Mouse (Mus musculus): ENCODE data around the gene Gramd2. TPM values are rescaled to one million over a fixed set of nuclear protein-coding genes. Genes with fewer than 3 reads are reported as not detected.
"Not testable (repeated sequence)": the region's sequence is repeated elsewhere in the genome, so short reads cannot be mapped to it uniquely, and the experiment has no call there.

Gramd2 gene
- polyA plus RNA-seq, 1 experiment from 2014 or later = 0.43 TPM

- WGBS = 91% methylated on average over 2 of the region's 2 CpGs
- ATAC-seq (ENCODE audit: low FRiP score) = no peak
Observed at GRCm38 (mm10) chr9:59748387-59748786, 68.4 kb downstream of the Gramd2 start.

GRCm38 (mm10) chr9:59748969-59749368 lies 69.0 kb downstream of the Gramd2 start:
- no peak for ATAC-seq (ENCODE audit: low FRiP score)
- WGBS = 88% methylated on average over 11 of the region's 11 CpGs
- no peak overlapping the region for H3K4me3 ChIP-seq (ENCODE audit: low read depth, low read length)

More at GRCm38 (mm10) chr9:59748387-59748786, 68.4 kb downstream of the Gramd2 start:
- Histone ChIP-seq H3K4me1 (replicated peaks; ENCODE audit: control insufficient read depth, insufficient read depth, low read length) (no peaks in the 10 kb centered on the region), H3K9ac (ENCODE audit: low read depth, low read length) (no peak overlapping the region), H3K9me3 (ENCODE audit: control insufficient read depth, low read length) (no peaks in the 10 kb centered on the region), H3K4me2 (replicated peaks; ENCODE audit: low read depth, low read length) (no peak overlapping the region), H3K36me3 (ENCODE audit: control insufficient read depth, insufficient read depth, low read length) (no peaks in the 10 kb centered on the region), H3K27ac (ENCODE audit: low read depth, low read length) (no peak overlapping the region), H3K27me3 (ENCODE audit: control insufficient read depth, insufficient read depth, low read length) (no peaks in the 10 kb centered on the region), H3K4me3 (ENCODE audit: low read depth, low read length) (no peak overlapping the region)
- DNase-seq (ENCODE audit: low spot score) = no peak

GRCm38 (mm10) chr9:59749581-59750265 lies 69.8 kb downstream of the Gramd2 start:
- WGBS = 39% methylated on average over 12 of the region's 12 CpGs
- no peaks in the 10 kb centered on the region for H3K9me3 ChIP-seq (ENCODE audit: control insufficient read depth, low read length)
- peak overlapping the region; percentile 48; the same call in 1 of the 2 replicates for H3K27ac ChIP-seq (ENCODE audit: low read depth, low read length)
- H3K9ac ChIP-seq (ENCODE audit: low read depth, low read length) = peak overlapping the region; percentile 46
- DNase-seq (ENCODE audit: low spot score) (peak; percentile 18), ATAC-seq (ENCODE audit: low FRiP score) (no peak)
- peak overlapping the region; percentile 55 for H3K4me2 ChIP-seq (replicated peaks; ENCODE audit: low read depth, low read length)
- H3K4me3 ChIP-seq (ENCODE audit: low read depth, low read length) = peak overlapping the region; percentile 44
- no peaks in the 10 kb centered on the region for H3K36me3 ChIP-seq (ENCODE audit: control insufficient read depth, insufficient read depth, low read length)
- no peaks in the 10 kb centered on the region for H3K4me1 ChIP-seq (replicated peaks; ENCODE audit: control insufficient read depth, insufficient read depth, low read length)
- H3K27me3 ChIP-seq (ENCODE audit: control insufficient read depth, insufficient read depth, low read length) = no peaks in the 10 kb centered on the region

More at GRCm38 (mm10) chr9:59748969-59749368, 69.0 kb downstream of the Gramd2 start:
- H3K4me2 ChIP-seq (replicated peaks; ENCODE audit: low read depth, low read length) = no peak overlapping the region
- H3K27ac ChIP-seq (ENCODE audit: low read depth, low read length) = no peak overlapping the region
- no peak overlapping the region for H3K9ac ChIP-seq (ENCODE audit: low read depth, low read length)
- H3K27me3 ChIP-seq (ENCODE audit: control insufficient read depth, insufficient read depth, low read length) = no peaks in the 10 kb centered on the region
- no peaks in the 10 kb centered on the region for H3K9me3 ChIP-seq (ENCODE audit: control insufficient read depth, low read length)
- H3K4me1 ChIP-seq (replicated peaks; ENCODE audit: control insufficient read depth, insufficient read depth, low read length) = no peaks in the 10 kb centered on the region
- H3K36me3 ChIP-seq (ENCODE audit: control insufficient read depth, insufficient read depth, low read length) = no peaks in the 10 kb centered on the region
- DNase-seq (ENCODE audit: low spot score) = no peak

- peak within 1 kb of the TSS; percentile 75 for H3K4me3 ChIP-seq (ENCODE audit: low read depth, low read length)
- peak within 1 kb of the TSS; percentile 77 for H3K9ac ChIP-seq (ENCODE audit: low read depth, low read length)
- peak within 1 kb of the TSS; percentile 91 for H3K27ac ChIP-seq (ENCODE audit: low read depth, low read length)
- H3K4me2 ChIP-seq (replicated peaks; ENCODE audit: low read depth, low read length) = peak within 1 kb of the TSS; percentile 77
- WGBS = under 1% methylated on average over 54 of the region's 59 CpGs
- H3K36me3 ChIP-seq (ENCODE audit: control insufficient read depth, insufficient read depth, low read length) = no peaks in the 10 kb centered on the region
- H3K27me3 ChIP-seq (ENCODE audit: control insufficient read depth, insufficient read depth, low read length) = no peaks in the 10 kb centered on the region
- no peaks in the 10 kb centered on the region for H3K9me3 ChIP-seq (ENCODE audit: control insufficient read depth, low read length)
- ATAC-seq (ENCODE audit: low FRiP score) = peak; percentile 94
- peak; percentile 100 for DNase-seq (ENCODE audit: low spot score)
- H3K4me1 ChIP-seq (replicated peaks; ENCODE audit: control insufficient read depth, insufficient read depth, low read length) = no peaks in the 10 kb centered on the region
Observed at GRCm38 (mm10) chr9:59750267-59751065, 70.5 kb downstream of the Gramd2 start, which contains the start of the genes Senp8 and Myo9a. Senp8 (minus strand) TSS chr9:59750710. Myo9a (plus strand) TSS chr9:59750896.

GRCm38 (mm10) chr9:59751066-59751581 lies 71.2 kb downstream of the Gramd2 start:
- WGBS = under 1% methylated on average over 45 of the region's 49 CpGs
- peak overlapping the region; percentile 77 for H3K4me2 ChIP-seq (replicated peaks; ENCODE audit: low read depth, low read length)
- ATAC-seq (ENCODE audit: low FRiP score) = peak; percentile 92

GRCm38 (mm10) chr9:59751966-59752365 lies 72.0 kb downstream of the Gramd2 start:
- H3K4me2 ChIP-seq (replicated peaks; ENCODE audit: low read depth, low read length) = peak overlapping the region; percentile 77
- H3K36me3 ChIP-seq (ENCODE audit: control insufficient read depth, insufficient read depth, low read length) = no peaks in the 10 kb centered on the region
- ATAC-seq (ENCODE audit: low FRiP score) = no peak
- H3K9ac ChIP-seq (ENCODE audit: low read depth, low read length) = peak overlapping the region; percentile 77
- WGBS = 6% methylated on average over 2 of the region's 2 CpGs
- DNase-seq (ENCODE audit: low spot score) = peak; percentile 20
- H3K27me3 ChIP-seq (ENCODE audit: control insufficient read depth, insufficient read depth, low read length) = no peaks in the 10 kb centered on the region
- no peak overlapping the region for H3K27ac ChIP-seq (ENCODE audit: low read depth, low read length)
- peak overlapping the region; percentile 75 for H3K4me3 ChIP-seq (ENCODE audit: low read depth, low read length)
- no peaks in the 10 kb centered on the region for H3K4me1 ChIP-seq (replicated peaks; ENCODE audit: control insufficient read depth, insufficient read depth, low read length)
- no peaks in the 10 kb centered on the region for H3K9me3 ChIP-seq (ENCODE audit: control insufficient read depth, low read length)

More at GRCm38 (mm10) chr9:59751066-59751581, 71.2 kb downstream of the Gramd2 start:
- Histone ChIP-seq H3K4me1 (replicated peaks; ENCODE audit: control insufficient read depth, insufficient read depth, low read length) (no peaks in the 10 kb centered on the region), H3K9ac (ENCODE audit: low read depth, low read length) (peak overlapping the region; percentile 77), H3K36me3 (ENCODE audit: control insufficient read depth, insufficient read depth, low read length) (no peaks in the 10 kb centered on the region), H3K27ac (ENCODE audit: low read depth, low read length) (peak overlapping the region; percentile 91), H3K9me3 (ENCODE audit: control insufficient read depth, low read length) (no peaks in the 10 kb centered on the region), H3K27me3 (ENCODE audit: control insufficient read depth, insufficient read depth, low read length) (no peaks in the 10 kb centered on the region), H3K4me3 (ENCODE audit: low read depth, low read length) (peak overlapping the region; percentile 75)
- no peak for DNase-seq (ENCODE audit: low spot score)

GRCm38 (mm10) chr9:59755199-59755598 lies 75.3 kb downstream of the Gramd2 start:
- 62% methylated on average over 2 of the region's 2 CpGs for WGBS
- Histone ChIP-seq H3K4me2 (replicated peaks; ENCODE audit: low read depth, low read length) (no peak overlapping the region), H3K36me3 (ENCODE audit: control insufficient read depth, insufficient read depth, low read length) (no peaks in the 10 kb centered on the region), H3K4me3 (ENCODE audit: low read depth, low read length) (no peak overlapping the region), H3K9me3 (ENCODE audit: control insufficient read depth, low read length) (no peaks in the 10 kb centered on the region), H3K27me3 (ENCODE audit: control insufficient read depth, insufficient read depth, low read length) (no peaks in the 10 kb centered on the region), H3K9ac (ENCODE audit: low read depth, low read length) (no peak overlapping the region), H3K27ac (ENCODE audit: low read depth, low read length) (no peak overlapping the region), H3K4me1 (replicated peaks; ENCODE audit: control insufficient read depth, insufficient read depth, low read length) (no peaks in the 10 kb centered on the region)
- no peak for DNase-seq (ENCODE audit: low spot score)
- ATAC-seq (ENCODE audit: low FRiP score) = no peak

- not testable (repeated sequence) for H3K27me3 ChIP-seq (ENCODE audit: control insufficient read depth, insufficient read depth, low read length); H3K9ac ChIP-seq (ENCODE audit: low read depth, low read length); H3K36me3 ChIP-seq (ENCODE audit: control insufficient read depth, insufficient read depth, low read length); H3K9me3 ChIP-seq (ENCODE audit: control insufficient read depth, low read length); H3K27ac ChIP-seq (ENCODE audit: low read depth, low read length); DNase-seq (ENCODE audit: low spot score); H3K4me1 ChIP-seq (replicated peaks; ENCODE audit: control insufficient read depth, insufficient read depth, low read length); H3K4me2 ChIP-seq (replicated peaks; ENCODE audit: low read depth, low read length); H3K4me3 ChIP-seq (ENCODE audit: low read depth, low read length); ATAC-seq (ENCODE audit: low FRiP score)
- WGBS = 88% methylated on average over 2 of the region's 3 CpGs
Observed at GRCm38 (mm10) chr9:59757016-59757415, 77.1 kb downstream of the Gramd2 start.

Data from hindbrain, embryonic 11.5 days (tissue).